ENCODE assay signal across 27 mouse cellular contexts in genomic region chr4:134862996-134863395, GRCm38 (mm10). TPM values are rescaled to one million over a fixed set of nuclear protein-coding genes. Genes with fewer than 3 reads are reported as not detected.
"Had no signal": no experiment of that assay in that cellular context is flagged by ENCODE, and none has a peak within 500 bp of the region (broad histone marks: within the 10 kb centered on the region; RNA-seq: fewer than 3 reads in every experiment).

No protein-coding gene starts in this region.

- H3K9ac ChIP-seq: intestine, embryonic 15.5 days; limb, embryonic 13.5 days; lung, embryonic 14.5 days; midbrain, embryonic 15.5 days; neural tube, embryonic 13.5 days; stomach, embryonic 15.5 days had no signal

- DNase-seq: kidney, adult 11 months; kidney, adult 8-10 months; kidney, postnatal 14 days; layer of hippocampus, adult 9-11 months; lung, embryonic 14.5 days; retina, postnatal 1 day; right cerebral cortex, postnatal 25 days; spleen, adult 18-20 months; thymus, adult 18-20 months; thymus, postnatal 36 days had no signal

- H3K4me3 ChIP-seq: intestine, embryonic 15.5 days; layer of hippocampus, adult 2 months; limb, embryonic 10.5 days; limb, embryonic 13.5 days; megakaryocyte, embryonic 14.5 days; midbrain, embryonic 10.5 days; midbrain, embryonic 15.5 days; neural tube, embryonic 13.5 days; stomach, embryonic 15.5 days had no signal

- ATAC-seq: intestine, embryonic 15.5 days; lung, postnatal 0 days; midbrain, embryonic 15.5 days had no signal

- H3K4me1 ChIP-seq: intestine, embryonic 15.5 days; limb, embryonic 10.5 days; limb, embryonic 13.5 days; midbrain, embryonic 10.5 days; midbrain, embryonic 15.5 days; neural tube, embryonic 13.5 days; stomach, embryonic 15.5 days had no signal

- H3K27me3 ChIP-seq: intestine, embryonic 15.5 days; midbrain, embryonic 15.5 days; stomach, embryonic 15.5 days had no signal

- H3K4me2 ChIP-seq: intestine, embryonic 15.5 days; limb, embryonic 13.5 days; lung, embryonic 14.5 days; midbrain, embryonic 15.5 days; neural tube, embryonic 13.5 days; stomach, embryonic 15.5 days had no signal

- H3K27ac ChIP-seq: intestine, embryonic 15.5 days; layer of hippocampus, adult 2 months; limb, embryonic 10.5 days; limb, embryonic 13.5 days; macrophage; midbrain, embryonic 10.5 days; midbrain, embryonic 15.5 days; neural tube, embryonic 13.5 days; stomach, embryonic 15.5 days had no signal

- H3K9me3 ChIP-seq: intestine, embryonic 15.5 days; limb, embryonic 10.5 days; limb, embryonic 13.5 days; megakaryocyte, embryonic 14.5 days; midbrain, embryonic 10.5 days; midbrain, embryonic 15.5 days; neural tube, embryonic 13.5 days; stomach, embryonic 15.5 days had no signal

- H3K36me3 ChIP-seq: intestine, embryonic 15.5 days; limb, embryonic 10.5 days; limb, embryonic 13.5 days; midbrain, embryonic 10.5 days; midbrain, embryonic 15.5 days; neural tube, embryonic 13.5 days; stomach, embryonic 15.5 days had no signal

RNA-seq across cellular contexts. Expression of gene Rhd, which starts 1.3 kb away (rescaled TPM):
- total RNA-seq: layer of hippocampus, adult 2 months; layer of hippocampus, postnatal 25 days; left cerebral cortex, adult 18-20 months; left cerebral cortex, postnatal 25 days; liver, adult 2 months; neutrophil, adult 5-6 weeks had no signal
- polyA plus RNA-seq: large intestine, adult 2 months; liver, adult 2 months; macrophage had no signal
